Mouse (Mus musculus): ENCODE results near the gene Vmac.

GRCm38 (mm10) chr17:56684649-56685048 lies 33.2 kb downstream of the Vmac start:
- TF ChIP-seq SRF (IDR thresholded peaks at IDR 0.05; ENCODE audit: control insufficient read depth, insufficient read length, low read depth) (no peak), MYOG (IDR thresholded peaks at IDR 0.05; ENCODE audit: control insufficient read depth in 1 of 3, insufficient read depth in 1 of 3, insufficient read length in 2 of 3, low read depth in 2 of 3) (no peak)
